Mouse (Mus musculus) kidney, embryonic 15.5 days (tissue): ENCODE measurements around the gene Vmn2r89. TPM values are rescaled to one million over a fixed set of nuclear protein-coding genes. Genes with fewer than 3 reads are reported as not detected.
A peak's percentile ranks its signal among the peaks of the same experiment; 100 is the strongest.
"Not testable (repeated sequence)": the region's sequence is repeated elsewhere in the genome, so short reads cannot be mapped to it uniquely, and the experiment has no call there.

ENCODE experiments used
- ATAC-seq: fragments of 200-750 bp; cut with Nextera tagmentation; replicated peaks from 2 replicates; pipeline ENCODE4 v1.8.0; 2017; ENCODE audit warnings: moderate TSS enrichment; ENCODE audit not compliant: low FRiP score
- H3K27ac ChIP-seq: fragments of 300-500 bp; sonication (generic); 2 replicates; pipeline ENCODE4 v1.5.1; 2015; ENCODE audit warnings: mild to moderate bottlenecking, inconsistent platforms
- H3K27me3 ChIP-seq: fragments of 300-500 bp; sonication (generic); 2 replicates; pipeline ENCODE4 v1.6.1; 2015; ENCODE audit warnings: inconsistent platforms
- H3K36me3 ChIP-seq: fragments of 300-500 bp; sonication (generic); 2 replicates; pipeline ENCODE4 v1.6.1; 2015; ENCODE audit warnings: inconsistent platforms
- H3K4me1 ChIP-seq: fragments of 300-500 bp; sonication (generic); 2 replicates; pipeline ENCODE4 v1.6.1; 2015; ENCODE audit warnings: inconsistent platforms
- H3K4me2 ChIP-seq: fragments of 300-500 bp; sonication (generic); 2 replicates; pipeline ENCODE4 v1.6.1; 2015; ENCODE audit warnings: moderate library complexity, mild to moderate bottlenecking, inconsistent platforms
- H3K4me3 ChIP-seq: fragments of 300-500 bp; sonication (generic); replicated peaks from 2 replicates; pipeline ENCODE4 v1.5.1; 2015; ENCODE audit warnings: mild to moderate bottlenecking, inconsistent platforms
- H3K9ac ChIP-seq: fragments of 300-500 bp; sonication (generic); 2 replicates; pipeline ENCODE4 v1.6.1; 2015; ENCODE audit warnings: mild to moderate bottlenecking, inconsistent platforms
- H3K9me3 ChIP-seq: fragments of 300-500 bp; sonication (generic); replicated peaks from 2 replicates; pipeline ENCODE4 v1.6.1; 2016; ENCODE audit warnings: inconsistent platforms
- WGBS: fragments of 180-500 bp; shearing (Covaris S2); methylation state at CpG from one replicate; pipeline ENCODE4 v1.1.7; 2015; ENCODE audit warnings: mixed read lengths; 5-methylcytosine and 5-hydroxymethylcytosine counted together
- polyA plus RNA-seq: library from polyadenylated mRNA; unstranded; fragments of >200 nt; fragmentation: Nextera tagmentation; extraction: Ambion mirVana; gene quantifications from 2 replicates; pipeline ENCODE4 v1.2.1, GENCODE M21; 2015

The Vmn2r89 gene
- polyA plus RNA-seq = not detected in 2 replicates

- H3K9ac ChIP-seq, H3K36me3 ChIP-seq, H3K4me2 ChIP-seq, H3K4me3 ChIP-seq, H3K9me3 ChIP-seq, H3K27ac ChIP-seq, H3K27me3 ChIP-seq, H3K4me1 ChIP-seq, ATAC-seq: not testable (repeated sequence)
- WGBS = 78% methylated on average over 2 of the region's 2 CpGs
Observed at GRCm38 (mm10) chr14:51451557-51451956, at the start of gene Vmn2r89. Vmn2r89 (plus strand) TSS chr14:51451857.

GRCm38 (mm10) chr14:51410520-51410919, 41.1 kb upstream of the Vmn2r89 start, which contains the start of gene Vmn2r88:
Vmn2r88 (plus strand) TSS chr14:51410820.
- no peak within 1 kb of the TSS for H3K4me3 ChIP-seq
- H3K36me3 ChIP-seq = no peaks in the 10 kb centered on the region
- no peak within 1 kb of the TSS for H3K4me2 ChIP-seq
- no peaks in the 10 kb centered on the region for H3K4me1 ChIP-seq
- WGBS = 78% methylated on average over 1 of the region's 1 CpGs
- no peaks in the 10 kb centered on the region for H3K27me3 ChIP-seq
- no peak within 1 kb of the TSS for H3K27ac ChIP-seq
- ATAC-seq = no peak
- no peak within 1 kb of the TSS for H3K9ac ChIP-seq
- no peaks in the 10 kb centered on the region for H3K9me3 ChIP-seq

GRCm38 (mm10) chr14:51423885-51424284, 27.8 kb upstream of the Vmn2r89 start:
- Histone ChIP-seq H3K27ac (no peak overlapping the region), H3K4me1 (no peaks in the 10 kb centered on the region), H3K9ac (no peak overlapping the region), H3K27me3 (no peaks in the 10 kb centered on the region), H3K9me3 (no peaks in the 10 kb centered on the region), H3K4me2 (no peak overlapping the region), H3K4me3 (no peak overlapping the region), H3K36me3 (no peaks in the 10 kb centered on the region)
- WGBS = 52% methylated on average over 2 of the region's 2 CpGs
- ATAC-seq = no peak

GRCm38 (mm10) chr14:51430138-51430537, 21.5 kb upstream of the Vmn2r89 start:
- H3K4me3 ChIP-seq, H3K4me2 ChIP-seq, ATAC-seq, H3K9me3 ChIP-seq, H3K27ac ChIP-seq, H3K27me3 ChIP-seq, H3K9ac ChIP-seq, H3K36me3 ChIP-seq, H3K4me1 ChIP-seq: not testable (repeated sequence)

GRCm38 (mm10) chr14:51434546-51434945, 17.1 kb upstream of the Vmn2r89 start:
- Histone ChIP-seq H3K4me2 (no peak overlapping the region), H3K9ac (no peak overlapping the region), H3K27ac (no peak overlapping the region), H3K4me1 (no peaks in the 10 kb centered on the region), H3K4me3 (no peak overlapping the region), H3K36me3 (no peaks in the 10 kb centered on the region), H3K9me3 (peaks cover 19% of the 10 kb centered on the region), H3K27me3 (no peaks in the 10 kb centered on the region)
- 93% methylated on average over 16 of the region's 16 CpGs for WGBS
- ATAC-seq = 0 out of 2 replicates have a peak, but pooled peaks have one; percentile 36

- no peaks in the 10 kb centered on the region for H3K4me1 ChIP-seq
- ATAC-seq = peak; percentile 36; the same call in 1 of the 2 replicates
- no peak overlapping the region for H3K9ac ChIP-seq
- no peak overlapping the region for H3K4me3 ChIP-seq
- H3K36me3 ChIP-seq = no peaks in the 10 kb centered on the region
- H3K27me3 ChIP-seq = no peaks in the 10 kb centered on the region
- H3K4me2 ChIP-seq = no peak overlapping the region
- no peak overlapping the region for H3K27ac ChIP-seq
- H3K9me3 ChIP-seq = peaks cover 19% of the 10 kb centered on the region
- WGBS = 96% methylated on average over 26 of the region's 26 CpGs
Observed at GRCm38 (mm10) chr14:51435020-51435419, 16.6 kb upstream of the Vmn2r89 start.

- Histone ChIP-seq H3K4me1 (no peaks in the 10 kb centered on the region), H3K4me2 (no peak overlapping the region)
- WGBS = 88% methylated on average over 4 of the region's 4 CpGs
Observed at GRCm38 (mm10) chr14:51438955-51439354, 12.7 kb upstream of the Vmn2r89 start.

GRCm38 (mm10) chr14:51480278-51480677, 28.6 kb downstream of the Vmn2r89 start:
- not testable (repeated sequence) for H3K27ac ChIP-seq, H3K4me3 ChIP-seq, H3K9ac ChIP-seq, ATAC-seq, H3K4me2 ChIP-seq, H3K27me3 ChIP-seq, H3K36me3 ChIP-seq, H3K4me1 ChIP-seq, H3K9me3 ChIP-seq
- 90% methylated on average over 10 of the region's 10 CpGs for WGBS

More at GRCm38 (mm10) chr14:51438955-51439354, 12.7 kb upstream of the Vmn2r89 start:
- H3K27ac ChIP-seq = no peak overlapping the region
- H3K9me3 ChIP-seq = peaks cover 19% of the 10 kb centered on the region
- no peaks in the 10 kb centered on the region for H3K36me3 ChIP-seq
- H3K4me3 ChIP-seq = no peak overlapping the region
- H3K9ac ChIP-seq = no peak overlapping the region
- no peaks in the 10 kb centered on the region for H3K27me3 ChIP-seq
- no peak for ATAC-seq

- peak overlapping the region; percentile 27 for H3K4me3 ChIP-seq
- not testable (repeated sequence) for H3K4me1 ChIP-seq
Observed at GRCm38 (mm10) chr14:51481332-51482015, 29.8 kb downstream of the Vmn2r89 start.

GRCm38 (mm10) chr14:51482051-51482715, 30.5 kb downstream of the Vmn2r89 start:
- no peak overlapping the region for H3K9ac ChIP-seq
- H3K4me1 ChIP-seq = no peaks in the 10 kb centered on the region
- H3K27me3 ChIP-seq = no peaks in the 10 kb centered on the region
- H3K4me2 ChIP-seq = peak overlapping the region; percentile 36
- WGBS = 43% methylated on average over 5 of the region's 5 CpGs
- peak overlapping the region; percentile 27 for H3K4me3 ChIP-seq
- no peaks in the 10 kb centered on the region for H3K36me3 ChIP-seq
- H3K9me3 ChIP-seq = no peaks in the 10 kb centered on the region
- no peak overlapping the region for H3K27ac ChIP-seq
- no peak for ATAC-seq

More at GRCm38 (mm10) chr14:51481332-51482015, 29.8 kb downstream of the Vmn2r89 start:
- peak overlapping the region; percentile 36 for H3K4me2 ChIP-seq
- not testable (repeated sequence) for H3K36me3 ChIP-seq, H3K27me3 ChIP-seq, ATAC-seq, H3K27ac ChIP-seq, H3K9ac ChIP-seq, H3K9me3 ChIP-seq
- WGBS = 59% methylated on average over 12 of the region's 12 CpGs

GRCm38 (mm10) chr14:51482971-51483381, 31.3 kb downstream of the Vmn2r89 start:
- not testable (repeated sequence) for ATAC-seq, H3K4me1 ChIP-seq

GRCm38 (mm10) chr14:51483671-51484070, 32.0 kb downstream of the Vmn2r89 start:
- Histone ChIP-seq H3K27ac (no peak overlapping the region), H3K36me3 (no peaks in the 10 kb centered on the region), H3K9me3 (no peaks in the 10 kb centered on the region), H3K4me1 (no peaks in the 10 kb centered on the region), H3K4me3 (no peak overlapping the region), H3K9ac (no peak overlapping the region), H3K4me2 (no peak overlapping the region), H3K27me3 (no peaks in the 10 kb centered on the region)
- 82% methylated on average over 1 of the region's 1 CpGs for WGBS
- ATAC-seq = no peak

More at GRCm38 (mm10) chr14:51482971-51483381, 31.3 kb downstream of the Vmn2r89 start:
- H3K27ac ChIP-seq, H3K9me3 ChIP-seq, H3K36me3 ChIP-seq, H3K27me3 ChIP-seq, H3K4me3 ChIP-seq, H3K4me2 ChIP-seq, H3K9ac ChIP-seq: not testable (repeated sequence)
- 81% methylated on average over 10 of the region's 10 CpGs for WGBS
